Mouse (Mus musculus) CD8-positive naive resting alpha-beta T cell, adult 2 months (primary cell): ENCODE measurements around the gene E2f6.

Source experiments
- DNase-seq, 2 experiments: peaks; one replicate each; pipeline ENCODE4 v3.0.0; 2022; ENCODE audit warnings: low read depth in 2 of 2, low spot score in 2 of 2

Gene E2f6

DNA sequence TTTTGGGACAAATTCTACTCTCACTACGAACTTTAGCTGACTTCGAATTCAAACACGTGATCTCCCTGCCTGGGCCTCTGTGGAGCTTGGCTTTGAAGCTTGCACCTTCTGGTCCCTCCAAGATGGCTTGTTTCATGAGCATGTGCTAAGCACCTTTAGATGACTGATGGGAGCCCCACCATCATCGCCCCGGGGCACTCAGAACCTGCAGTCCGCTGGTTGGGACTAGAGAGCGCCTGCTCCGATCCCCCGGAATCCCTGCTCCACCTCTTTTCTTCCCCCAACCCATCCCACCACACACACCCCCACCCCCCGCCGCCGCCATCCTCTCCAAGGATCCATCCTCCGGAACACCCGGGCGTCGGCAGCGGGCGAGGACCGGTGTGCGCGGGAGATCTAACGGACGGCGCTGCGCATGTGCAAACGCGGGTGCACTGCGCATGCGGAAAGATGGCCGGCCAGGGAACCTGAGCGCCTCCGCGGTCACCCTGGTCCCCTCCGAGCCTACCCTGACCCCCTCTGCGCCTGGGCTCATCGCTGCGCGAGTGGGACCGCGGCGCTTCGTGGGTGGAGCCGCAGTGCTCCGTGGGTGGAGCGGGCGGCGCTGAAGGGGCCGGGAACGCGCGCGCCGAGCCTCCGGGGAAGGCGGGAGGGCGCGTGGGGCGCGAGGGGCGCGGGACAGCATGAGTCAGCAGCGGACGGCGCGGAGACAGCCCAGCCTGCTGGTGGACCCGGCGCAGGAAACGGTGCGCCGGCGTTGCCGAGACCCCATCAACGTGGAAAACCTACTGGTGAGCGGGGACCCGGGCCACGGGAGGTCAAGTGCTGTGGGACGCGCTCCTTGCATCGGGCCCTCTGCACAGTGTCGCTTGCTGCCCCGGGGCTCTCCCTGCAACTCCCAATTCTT lies at the start of gene E2f6:
Gene E2f6, plus strand, starts transcription at position 439 of the 907 bp plus-strand sequence.
- DNase-seq = peak; percentile 73 to 75

DNA sequence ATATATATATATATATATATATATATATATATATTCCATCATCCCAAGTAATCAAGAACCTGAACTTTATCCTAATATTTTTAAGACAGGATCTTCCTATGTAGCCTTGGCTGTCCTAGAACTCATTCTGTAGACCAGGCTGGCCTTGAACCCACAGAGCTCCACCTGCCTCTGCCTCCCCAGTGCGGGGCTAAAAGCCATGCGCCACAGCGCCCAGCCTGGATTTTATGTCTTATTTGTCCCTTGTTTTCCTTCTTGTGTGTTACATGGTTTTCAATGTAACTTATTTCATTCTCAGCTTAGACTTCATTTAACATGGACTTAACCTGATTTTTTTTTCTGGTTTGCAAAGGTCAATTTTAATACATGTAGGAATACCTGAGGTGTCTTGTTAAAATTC lies 49.3 kb upstream of the E2f6 start:
- no peak for DNase-seq

GRCm38 (mm10) chr12:16763649-16764422 lies 46.9 kb upstream of the E2f6 start:
- no peak for DNase-seq

DNA sequence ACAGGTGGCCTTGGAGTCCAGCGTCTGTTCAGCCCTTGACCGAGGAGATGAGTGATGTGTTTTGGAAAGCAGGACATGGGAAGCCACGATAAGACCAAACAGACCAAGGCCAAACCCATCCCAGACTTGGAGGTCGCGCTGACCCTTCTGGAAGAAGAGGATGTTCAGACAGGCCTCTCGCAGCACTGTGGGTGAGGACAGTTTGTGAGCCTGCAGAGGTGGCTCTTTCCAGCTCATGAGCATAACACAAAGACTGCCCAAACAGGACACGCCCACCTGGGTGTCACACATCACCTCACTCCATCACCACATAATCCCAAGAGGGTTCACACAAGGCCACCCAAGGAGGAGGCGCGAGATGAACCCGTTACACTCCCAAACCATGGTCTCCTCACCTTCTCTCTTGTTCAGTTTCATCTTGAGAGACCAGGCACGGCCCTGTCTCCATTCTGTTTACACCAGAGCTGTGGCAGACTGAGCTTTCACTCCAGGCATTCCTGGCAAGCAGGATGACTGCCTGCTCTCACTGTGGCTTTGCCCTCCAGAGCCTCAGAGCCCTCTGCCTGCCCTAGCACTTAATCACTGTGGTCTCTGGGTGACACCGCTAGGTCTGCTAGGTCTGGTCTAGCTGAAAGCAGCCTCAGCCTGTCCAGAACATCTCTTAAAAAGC lies 45.9 kb upstream of the E2f6 start:
- DNase-seq = no peak

DNA sequence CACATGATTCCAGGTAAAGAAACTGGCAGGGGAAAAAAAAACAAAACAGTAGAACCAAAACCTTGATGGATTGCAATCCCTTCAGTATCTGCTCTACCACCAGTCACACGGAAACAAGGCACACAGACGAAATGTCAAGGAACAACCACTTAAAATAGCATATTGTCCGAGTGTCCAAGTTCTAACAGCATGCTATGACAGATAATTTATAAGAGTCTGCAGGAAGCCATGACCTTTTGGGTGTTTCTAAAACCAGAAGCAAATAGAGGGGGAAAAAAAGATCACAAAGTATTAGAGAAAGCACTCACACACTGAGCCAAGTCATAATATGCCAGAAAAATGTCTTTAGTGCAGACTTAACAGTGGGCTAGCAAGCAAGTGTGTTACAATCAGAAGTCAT lies 42.5 kb upstream of the E2f6 start:
- no peak for DNase-seq

- no peak for DNase-seq
Measured at GRCm38 (mm10) chr12:16768711-16769110, 42.1 kb upstream of the E2f6 start.

DNA sequence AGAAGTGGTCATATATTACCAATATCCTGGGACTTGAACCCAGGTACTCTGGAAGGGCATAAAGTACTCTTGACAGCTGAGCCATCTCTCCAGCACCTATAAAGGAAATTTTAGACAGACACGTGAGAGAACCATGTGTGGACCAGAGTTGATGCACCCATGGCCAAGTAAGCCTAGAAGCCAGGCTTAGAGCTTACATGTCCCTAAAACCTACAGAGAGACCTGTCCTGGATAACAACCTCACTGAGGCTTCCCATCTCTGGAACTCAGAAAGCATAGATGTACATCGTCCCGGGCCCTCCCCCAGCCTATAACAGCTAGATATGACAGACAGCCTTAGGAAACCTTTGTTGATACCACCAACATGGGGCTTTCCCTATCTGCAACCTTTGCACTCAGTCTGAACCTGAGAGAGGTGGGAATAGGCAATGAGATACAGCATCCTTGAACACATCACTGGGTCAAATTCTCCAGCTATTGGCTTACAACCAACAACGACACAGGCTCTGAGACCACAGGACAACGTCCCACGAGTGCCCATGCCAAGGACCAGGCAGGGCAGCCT lies 41.1 kb upstream of the E2f6 start:
- no peak for DNase-seq

GRCm38 (mm10) chr12:16774605-16775004 lies 36.2 kb upstream of the E2f6 start:
- no peak for DNase-seq

DNA sequence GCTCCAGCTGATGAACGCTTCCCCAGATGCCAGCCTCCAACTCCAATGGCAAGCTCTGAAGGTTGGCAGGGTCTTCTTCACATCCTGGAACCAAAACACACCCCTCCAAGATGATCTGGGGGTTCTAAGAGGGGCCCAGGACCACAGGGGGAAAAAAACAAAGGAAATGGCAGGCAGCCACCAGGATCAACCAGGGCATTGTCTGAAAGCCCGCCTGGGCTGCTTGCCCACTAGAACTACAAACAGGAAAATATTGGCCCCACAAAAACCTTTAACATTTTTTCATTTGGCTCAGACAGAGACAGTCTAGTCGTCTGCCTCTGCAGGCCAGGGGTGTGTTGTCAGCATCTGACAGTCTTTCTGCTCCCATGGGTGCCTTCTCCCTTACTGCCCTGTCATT lies 35.4 kb upstream of the E2f6 start:
- no peak for DNase-seq

GRCm38 (mm10) chr12:16778523-16778922 lies 32.2 kb upstream of the E2f6 start:
- DNase-seq = no peak

- DNase-seq = no peak
Measured at GRCm38 (mm10) chr12:16779165-16779564, 31.6 kb upstream of the E2f6 start.

DNA sequence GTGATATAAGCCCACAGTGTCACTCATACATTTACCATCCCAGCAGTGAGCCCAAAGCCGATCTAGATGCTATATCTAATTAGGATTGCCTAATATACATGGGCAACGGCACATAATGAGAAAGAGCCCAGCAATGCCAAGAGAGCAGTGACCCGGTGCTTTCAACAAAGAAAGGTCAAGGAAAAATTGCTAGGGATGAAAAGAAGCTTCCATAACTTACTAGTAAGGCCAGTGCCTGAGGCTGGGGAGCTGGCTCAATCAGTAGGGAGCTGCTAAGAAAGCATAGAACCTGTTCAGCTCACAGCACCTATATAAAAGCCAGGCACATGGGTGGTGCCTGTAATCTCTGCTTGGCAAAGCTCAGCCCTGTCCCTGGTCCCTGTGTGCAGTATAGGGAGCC lies 30.4 kb upstream of the E2f6 start:
- DNase-seq = no peak

GRCm38 (mm10) chr12:16781034-16781746 lies 29.6 kb upstream of the E2f6 start:
- no peak for DNase-seq

GRCm38 (mm10) chr12:16788600-16788999 lies 22.2 kb upstream of the E2f6 start:
- DNase-seq = no peak

DNA sequence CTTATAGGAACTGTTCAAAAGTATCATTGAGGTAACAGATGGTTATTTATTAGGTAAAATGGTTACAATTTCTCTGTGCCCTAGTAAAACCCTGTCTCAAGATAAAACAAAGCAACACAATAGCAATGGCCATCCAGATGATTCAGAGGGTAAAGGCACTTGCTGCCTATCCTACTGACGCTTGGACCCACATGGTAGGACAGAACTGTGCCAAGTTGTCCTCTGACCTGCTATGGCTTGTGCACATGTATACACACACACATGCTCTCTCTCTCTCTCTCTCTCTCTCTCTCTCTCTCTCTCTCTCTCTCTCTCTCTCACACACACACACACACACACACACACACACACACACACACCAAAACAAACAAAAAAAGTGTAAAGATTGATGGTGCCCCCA lies 21.6 kb upstream of the E2f6 start:
- no peak for DNase-seq

GRCm38 (mm10) chr12:16789756-16790155 lies 21.0 kb upstream of the E2f6 start:
- no peak for DNase-seq

DNA sequence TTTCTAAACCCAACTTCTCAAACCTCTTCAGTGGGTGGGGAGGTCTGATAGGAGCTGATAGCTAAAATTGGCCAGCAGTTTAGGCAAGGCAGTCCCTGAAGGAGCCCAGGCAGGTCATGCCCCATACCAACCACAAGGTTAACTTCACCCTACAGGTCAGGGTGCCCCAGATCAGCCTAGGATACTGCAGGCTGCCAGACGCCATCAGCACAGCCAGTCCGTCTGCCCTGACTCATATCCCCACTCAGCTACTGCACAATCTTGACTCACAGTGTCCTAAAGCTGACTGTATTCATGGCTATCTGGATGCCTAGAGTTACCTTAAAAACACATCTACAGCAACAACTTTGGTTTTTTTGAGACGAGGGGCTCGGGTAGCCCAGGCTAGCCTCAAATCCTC lies 20.3 kb upstream of the E2f6 start:
- no peak for DNase-seq

DNA sequence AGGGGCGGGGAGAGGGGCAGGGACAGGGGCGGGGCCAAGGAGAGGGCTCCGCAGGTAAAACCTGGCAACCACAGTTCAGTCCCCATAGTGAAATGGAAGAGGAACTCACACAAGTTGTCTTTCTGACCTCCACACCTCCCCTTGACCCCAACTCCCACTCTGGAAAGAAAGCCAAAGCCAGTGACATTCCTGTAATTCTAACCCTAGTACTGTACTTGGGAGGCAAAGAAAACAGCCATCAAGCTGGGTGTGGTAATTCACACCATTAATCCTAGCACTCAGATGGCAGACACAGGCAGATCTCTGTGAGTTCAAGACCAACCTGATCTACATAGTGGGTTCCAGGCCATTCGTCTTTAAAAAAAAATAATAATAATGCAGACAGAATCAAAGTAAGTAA lies 17.4 kb upstream of the E2f6 start:
- no peak for DNase-seq

DNA sequence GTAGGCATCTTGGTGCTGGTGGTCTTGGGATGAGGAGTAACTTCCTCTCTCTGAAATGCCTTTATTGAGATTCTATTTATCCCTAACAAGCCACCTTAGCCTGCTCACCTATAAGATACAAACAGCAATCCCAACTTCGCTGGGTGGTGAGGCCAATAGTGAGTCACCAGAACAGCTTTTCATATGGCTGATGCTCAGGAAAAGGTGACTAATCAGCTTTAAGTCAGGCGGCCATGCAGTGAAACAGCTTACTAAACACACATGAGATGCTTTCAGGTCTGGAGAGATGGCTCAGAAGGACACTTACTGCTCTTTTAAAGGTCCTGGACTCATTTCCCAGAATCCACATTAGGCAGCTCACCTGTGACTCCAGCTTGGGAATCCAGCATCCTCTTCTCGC lies 15.0 kb upstream of the E2f6 start:
- DNase-seq = no peak

GRCm38 (mm10) chr12:16798894-16799293 lies 11.9 kb upstream of the E2f6 start:
- DNase-seq = no peak

DNA sequence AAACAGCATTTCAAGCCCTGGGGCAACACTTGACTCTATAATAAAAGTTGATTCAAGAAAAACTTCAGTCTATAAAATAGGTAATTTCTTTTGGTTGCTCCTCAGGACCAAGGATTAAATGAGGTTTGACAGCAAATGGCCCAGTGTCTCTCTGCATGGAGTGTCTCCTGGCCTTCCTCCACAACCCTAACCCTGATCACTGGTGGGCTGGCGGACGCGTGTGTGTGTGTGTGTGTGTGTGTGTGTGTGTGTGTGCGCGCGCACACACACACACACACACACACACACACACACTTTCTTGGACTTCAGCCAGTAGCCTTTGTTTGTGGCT lies 10.9 kb upstream of the E2f6 start:
- no peak for DNase-seq
